Mouse (Mus musculus): ENCODE results near the gene Prmt9. TPM values are rescaled to one million over a fixed set of nuclear protein-coding genes. Genes with fewer than 3 reads are reported as not detected.

The Prmt9 gene
- 16.4 to 18.4 TPM (median 17.9 TPM) in 4 replicates for total RNA-seq (2023)

DNA sequence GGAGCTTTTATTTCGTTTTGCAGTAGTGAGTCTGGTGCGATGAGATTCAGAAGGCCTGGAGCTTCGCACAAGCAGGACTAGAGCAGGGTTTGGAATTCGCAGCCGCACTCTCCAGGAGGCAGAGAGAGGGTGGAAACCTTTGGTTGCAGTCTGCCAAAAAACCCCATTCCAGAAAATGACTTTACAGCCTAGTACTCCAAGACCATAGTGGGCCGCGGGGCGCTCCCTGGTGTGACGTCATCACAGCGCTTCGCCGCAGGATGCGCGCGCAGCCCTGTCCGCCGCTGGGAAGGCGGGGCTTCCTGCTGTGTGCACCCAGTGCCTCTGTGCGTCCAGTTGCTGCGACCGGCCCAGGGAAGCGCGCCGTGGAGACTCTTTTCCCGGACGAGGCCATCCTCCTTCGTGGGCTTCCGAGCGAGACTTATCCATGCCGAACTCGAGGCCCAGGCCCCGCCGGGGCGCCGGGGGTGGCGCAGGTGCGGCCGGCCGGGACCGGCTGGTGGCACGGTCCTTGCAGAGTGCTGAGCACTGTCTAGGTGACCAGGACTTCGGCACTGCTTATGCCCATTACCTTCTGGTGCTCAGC is at the start of gene Prmt9:
Prmt9 (plus strand) TSS at position 277 of the 586 bp plus-strand sequence.

DNA sequence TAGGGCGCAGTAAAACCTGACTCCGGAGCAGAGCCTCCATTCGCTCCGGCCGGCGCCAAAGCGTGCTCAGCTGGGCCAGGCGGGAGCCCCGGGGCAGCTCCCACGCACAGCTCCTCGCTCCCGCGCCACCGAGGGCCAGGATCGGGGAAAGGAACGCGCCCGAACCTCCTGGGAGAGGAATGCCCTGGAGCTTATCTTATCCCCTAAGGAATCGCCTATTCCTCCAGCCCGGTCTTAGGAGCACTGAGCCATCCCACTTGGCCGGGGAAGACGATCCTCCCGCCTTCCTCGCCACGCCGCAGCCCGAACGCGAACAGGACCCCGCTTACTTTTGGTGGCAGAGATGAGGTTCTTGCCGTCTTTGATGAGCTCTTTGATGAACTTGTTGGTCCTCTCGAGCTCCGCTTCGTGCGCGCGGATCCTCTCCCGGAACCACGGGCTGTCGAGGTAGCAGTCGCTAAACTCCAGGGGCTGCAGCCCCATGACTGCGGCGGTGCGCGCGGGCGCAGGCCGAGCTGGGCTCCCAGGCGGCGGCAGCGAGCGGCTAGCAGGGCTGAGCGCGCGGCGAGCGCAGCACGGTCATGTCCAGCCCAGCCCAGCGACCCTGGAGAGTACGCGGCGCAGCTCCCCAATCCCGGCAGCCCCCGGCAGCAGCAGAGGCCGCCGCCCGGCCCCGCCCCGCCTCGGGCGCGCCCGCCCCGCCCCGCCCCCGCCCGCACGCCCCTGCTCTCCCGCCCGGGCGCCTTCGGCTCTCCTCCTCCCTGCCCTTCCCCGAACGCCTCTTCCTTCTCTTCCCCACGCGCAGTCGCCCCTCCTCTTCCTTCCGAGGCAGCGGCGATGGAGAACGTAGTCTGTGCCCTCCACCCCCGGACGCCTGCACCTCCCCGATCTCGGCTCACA is 31.6 kb upstream of the Prmt9 start, which contains the start of gene Arhgap10:
Arhgap10 (minus strand) TSS at position 653 of the 900 bp plus-strand sequence.

DNA sequence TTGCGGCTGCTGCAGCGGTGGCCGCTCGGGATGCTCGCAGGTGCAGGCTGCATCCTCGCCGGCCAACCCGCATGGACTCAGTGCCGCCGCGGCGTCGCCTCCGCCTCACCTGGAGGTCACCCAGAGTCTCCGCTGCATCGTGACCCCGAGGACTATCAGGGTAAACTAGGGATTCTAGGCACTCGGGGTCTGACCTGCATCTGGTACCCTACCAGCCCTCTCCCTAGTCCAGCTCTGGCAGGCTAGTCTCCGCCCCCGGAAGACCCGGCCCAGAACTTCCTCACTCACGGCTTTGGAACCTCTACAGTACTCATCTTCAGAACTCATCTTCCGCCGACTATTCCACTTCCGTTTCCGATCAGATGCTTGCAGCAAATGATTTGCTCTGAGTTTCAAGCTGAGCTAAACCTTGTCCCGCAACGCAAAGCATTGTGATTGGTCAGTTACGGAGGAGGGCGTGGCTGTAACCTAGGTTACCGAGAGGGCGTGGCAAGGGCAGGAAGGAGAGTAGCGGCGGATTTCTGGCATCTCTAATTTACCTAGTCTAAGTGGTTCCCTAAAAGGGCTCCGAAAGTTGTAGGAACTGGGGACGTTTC is 61.3 kb downstream of the Prmt9 start, which contains the start of gene Tmem184c:
Tmem184c (minus strand) TSS at position 325 of the 596 bp plus-strand sequence.

Other genes starting within 250 kb of the Prmt9 start
- 3.7 to 5.7 TPM (median 4.2 TPM) in 4 replicates for gene Arhgap10, start 31.4 kb upstream of the Prmt9 start, total RNA-seq (2023)
- 14.8 to 16.8 TPM (median 15.7 TPM) in 4 replicates for gene Tmem184c, start 61.3 kb downstream of the Prmt9 start, total RNA-seq (2023)
- gene Ednra, start 175.1 kb downstream of the Prmt9 start, total RNA-seq (2023), result not detected in 4 replicates

Data from B cell, adult 62 days (primary cell).